Mouse (Mus musculus) ES-E14 (cell line): ENCODE data around the gene Gimap7. TPM values are rescaled to one million over a fixed set of nuclear protein-coding genes. Genes with fewer than 3 reads are reported as not detected.

ENCODE experiments used
- DNase-seq: peaks from one replicate; pipeline ENCODE4 v3.0.0-alpha.2; 2013; ENCODE audit warnings: low read depth, low spot score
- H3K27ac ChIP-seq: 2 replicates; pipeline ENCODE4 v1.5.1; 2012; ENCODE audit warnings: low read depth, mild to moderate bottlenecking, low read length, moderate library complexity, mixed read lengths; ENCODE audit not compliant: poor library complexity, insufficient read depth, severe bottlenecking
- H3K36me3 ChIP-seq: 2 replicates; pipeline ENCODE4 v1.6.1; 2012; ENCODE audit warnings: mild to moderate bottlenecking, low read length, moderate library complexity, mixed read lengths; ENCODE audit not compliant: control insufficient read depth, poor library complexity, insufficient read depth, severe bottlenecking
- H3K4me1 ChIP-seq, 2 experiments: fragments of 150-350 bp in 1 of 2; sonication (generic) in 1 of 2; 2 replicates each; pipeline ENCODE4 v1.6.1; 2012; ENCODE audit warnings: low read length in 2 of 2, mild to moderate bottlenecking in 1 of 2, mixed read lengths in 1 of 2; ENCODE audit not compliant: control insufficient read depth in 2 of 2, insufficient read depth in 2 of 2, poor library complexity in 1 of 2
- H3K4me3 ChIP-seq, 2 experiments: fragments of 150-350 bp in 1 of 2; sonication (generic) in 1 of 2; 2 replicates each; pipeline ENCODE4 v1.5.1; 2012; ENCODE audit warnings: low read length in 2 of 2, low read depth in 1 of 2, mild to moderate bottlenecking in 1 of 2, mixed read lengths in 1 of 2; ENCODE audit not compliant: insufficient read depth in 1 of 2, poor library complexity in 1 of 2, severe bottlenecking in 1 of 2
- H3K9ac ChIP-seq: 2 replicates; pipeline ENCODE4 v1.6.1; 2012; ENCODE audit warnings: low read depth, mild to moderate bottlenecking, low read length, mixed read lengths; ENCODE audit not compliant: poor library complexity, insufficient read depth, severe bottlenecking
- H3K9me3 ChIP-seq: fragments of 150-350 bp; sonication (generic); 2 replicates; pipeline ENCODE4 v1.6.1; 2012; ENCODE audit warnings: low read depth, mild to moderate bottlenecking, low read length; ENCODE audit not compliant: control insufficient read depth, insufficient read depth
- CHD2 ChIP-seq: IDR thresholded peaks from 2 replicates; pipeline ENCODE4 v1.6.1; 2014; ENCODE audit warnings: mild to moderate bottlenecking, low read depth, low read length, inconsistent platforms
- HCFC1 ChIP-seq: IDR thresholded peaks from 2 replicates; pipeline ENCODE4 v1.6.1; 2012; ENCODE audit warnings: low read length, inconsistent platforms, borderline replicate concordance; ENCODE audit not compliant: insufficient read depth
- MAFK ChIP-seq: IDR thresholded peaks from 2 replicates; pipeline ENCODE4 v1.6.1; 2014; ENCODE audit warnings: mild to moderate bottlenecking, low read depth, low read length, inconsistent platforms; ENCODE audit not compliant: insufficient read depth
- ZC3H11A ChIP-seq: IDR thresholded peaks from 2 replicates; pipeline ENCODE4 v1.6.1; 2012; ENCODE audit warnings: low read depth, mild to moderate bottlenecking, inconsistent platforms, low read length, borderline replicate concordance
- ZNF384 ChIP-seq: IDR thresholded peaks from 2 replicates; pipeline ENCODE4 v1.6.1; 2012; ENCODE audit warnings: low read depth, low read length, inconsistent platforms
- in situ Hi-C, 2 experiments: fragments of 600-800 bp; cut with MboI; formaldehyde crosslinking; loops; one replicate each; pipeline ENCODE4 v1.15.1; 2025; ENCODE audit warnings: low sequenced_read_pairs in 2 of 2, inconsistent platforms in 1 of 2; ENCODE audit not compliant: unreplicated experiment in 2 of 2
- total RNA-seq: library from RNA; depleted of rRNA; stranded (reverse); fragments of 300-350 nt; gene quantifications from 2 replicates; pipeline ENCODE4 v1.2.3, GENCODE M21; 2012

Gene Gimap7
- total RNA-seq, 1 experiment = not detected

- Histone ChIP-seq H3K9me3 (no peaks in the 10 kb centered on the region), H3K4me1 (no peaks in the 10 kb centered on the region), H3K4me3 (no peak overlapping the region), H3K27ac (no peak overlapping the region), H3K9ac (no peak overlapping the region), H3K36me3 (no peaks in the 10 kb centered on the region)
- DNase-seq = no peak
- in situ Hi-C loops = no loop called here
- TF ChIP-seq HCFC1 (no peak), MAFK (no peak), ZC3H11A (no peak), ZNF384 (no peak), CHD2 (no peak)
Measured at GRCm38 (mm10) chr6:48698066-48698856, 20.2 kb upstream of the Gimap7 start.

GRCm38 (mm10) chr6:48698888-48699287, 19.5 kb upstream of the Gimap7 start:
- no peak for DNase-seq
- TF ChIP-seq ZNF384 (no peak), CHD2 (no peak), ZC3H11A (no peak), MAFK (no peak), HCFC1 (no peak)
- Histone ChIP-seq H3K27ac (no peak overlapping the region), H3K36me3 (no peaks in the 10 kb centered on the region), H3K4me3 (no peak overlapping the region), H3K4me1 (no peaks in the 10 kb centered on the region), H3K9me3 (no peaks in the 10 kb centered on the region), H3K9ac (no peak overlapping the region)
- in situ Hi-C loops = no loop called here

GRCm38 (mm10) chr6:48700251-48701075, 18.0 kb upstream of the Gimap7 start:
- Histone ChIP-seq H3K9me3 (no peaks in the 10 kb centered on the region), H3K36me3 (no peaks in the 10 kb centered on the region), H3K4me3 (no peak overlapping the region), H3K4me1 (no peaks in the 10 kb centered on the region), H3K27ac (no peak overlapping the region), H3K9ac (no peak overlapping the region)
- DNase-seq = no peak
- no peak for TF ChIP-seq MAFK
- TF ChIP-seq ZNF384 = no peak
- TF ChIP-seq HCFC1 = no peak
- TF ChIP-seq ZC3H11A = no peak
- no peak for TF ChIP-seq CHD2
- in situ Hi-C loops = no loop called here

GRCm38 (mm10) chr6:48702146-48702545, 16.3 kb upstream of the Gimap7 start:
- Histone ChIP-seq H3K36me3 (no peaks in the 10 kb centered on the region), H3K27ac (no peak overlapping the region), H3K9ac (no peak overlapping the region), H3K4me3 (no peak overlapping the region), H3K9me3 (no peaks in the 10 kb centered on the region), H3K4me1 (no peaks in the 10 kb centered on the region)
- TF ChIP-seq CHD2 = no peak
- TF ChIP-seq MAFK = no peak
- TF ChIP-seq ZC3H11A = no peak
- TF ChIP-seq ZNF384 = no peak
- TF ChIP-seq HCFC1 = no peak
- DNase-seq = no peak
- in situ Hi-C loops = no loop called here
